Mouse (Mus musculus): ENCODE results near the gene Clic6. TPM values are rescaled to one million over a fixed set of nuclear protein-coding genes. Genes with fewer than 3 reads are reported as not detected.
A peak's percentile ranks its signal among the peaks of the same experiment; 100 is the strongest.

The Clic6 gene
- total and polyA plus RNA-seq, 3 experiments, result 0.24 to 1.2 TPM; not detected in 1

- in situ Hi-C loops (cut with MboI; ENCODE audit: low pct_ligation_motif_present, low pct_unique_long_range_greater_than_20kb, low sequenced_read_pairs) (loop anchor here (5.0 kb wide), 1 partner anchor 129 kb away; no protein-coding TSS in a partner anchor), dilution Hi-C loops (cut with MboI; ENCODE audit: extremely low pct_ligation_motif_present, extremely low pct_unique_long_range_greater_than_20kb, low sequenced_read_pairs) (no loop called here)
- TF ChIP-seq RAD21 (IDR thresholded peaks at IDR 0.05; ENCODE audit: low read depth, low read length) (no peak), IRF4 (IDR thresholded peaks at IDR 0.05; ENCODE audit: low read depth, low read length) (peak; percentile 68), CTCF (conservative IDR thresholded peaks at IDR 0.05 in 1 of 2, IDR thresholded peaks at IDR 0.05 in 1 of 2; ENCODE audit: low read depth in 2 of 2, low read length in 2 of 2) (no peak), TCF12 (IDR thresholded peaks at IDR 0.05; ENCODE audit: low read depth, low read length) (peak; percentile 74), JUND (conservative IDR thresholded peaks at IDR 0.05; ENCODE audit: low read depth, low read length) (peak; percentile 77; the same call in 1 of the 2 replicates), CHD2 (IDR thresholded peaks at IDR 0.05; ENCODE audit: low read length) (peak; percentile 22; the same call in 1 of the 2 replicates), JUN (IDR thresholded peaks at IDR 0.05; ENCODE audit: insufficient read depth, low read depth, low read length) (peak; percentile 35; the same call in 1 of the 2 replicates), ZNF384 (IDR thresholded peaks at IDR 0.05; ENCODE audit: low read depth, low read length) (peak; percentile 74), NRF1 (IDR thresholded peaks at IDR 0.05; ENCODE audit: low read depth, low read length) (no peak), TBP (conservative IDR thresholded peaks at IDR 0.05; ENCODE audit: low read depth, low read length) (no peak), NELFE (IDR thresholded peaks at IDR 0.05; ENCODE audit: low read depth, low read length) (no peak), ZC3H11A (IDR thresholded peaks at IDR 0.05; ENCODE audit: low read depth, low read length) (no peak), MEF2A (IDR thresholded peaks at IDR 0.05; ENCODE audit: borderline replicate concordance, low read depth, low read length) (no peak), EP300 (IDR thresholded peaks at IDR 0.05; ENCODE audit: low read length) (peak; percentile 68), PAX5 (IDR thresholded peaks at IDR 0.05; ENCODE audit: low read length) (no peak)
- H3K9ac ChIP-seq (ENCODE audit: insufficient read depth, low read depth), result no peak overlapping the region
- H3K4me1 ChIP-seq (ENCODE audit: control insufficient read depth in 1 of 2, insufficient read depth in 2 of 2), result peaks cover 8 to 56% of the 10 kb centered on the region in 2 experiments
- no peak overlapping the region for H3K27ac ChIP-seq (ENCODE audit: insufficient read depth, low read depth)
- H3K79me2 ChIP-seq (replicated peaks; ENCODE audit: control insufficient read depth, extremely low read depth, insufficient read depth, poor library complexity, severe bottlenecking), result no peaks in the 10 kb centered on the region
- no peak overlapping the region for H3K4me2 ChIP-seq (ENCODE audit: insufficient read depth, low read depth, poor library complexity, severe bottlenecking)
- no peak overlapping the region for H3K4me3 ChIP-seq (replicated peaks in 1 of 3; ENCODE audit: low read depth in 2 of 3, low read length in 2 of 3, poor library complexity in 1 of 3)
- H3K27me3 ChIP-seq (replicated peaks), result no peaks in the 10 kb centered on the region
- H3K9me3 ChIP-seq (replicated peaks; ENCODE audit: low read length), result no peaks in the 10 kb centered on the region
- peaks cover 5 to 35% of the 10 kb centered on the region in 2 experiments for H3K36me3 ChIP-seq (replicated peaks in 1 of 2; ENCODE audit: control insufficient read depth in 1 of 2, insufficient read depth in 1 of 2, low read length in 1 of 2)
- no peak for DNase-seq (ENCODE audit: extremely low read depth)
These were observed 29.6 kb upstream of the Clic6 start for GRCm38 (mm10) chr16:92455969-92456368.

GRCm38 (mm10) chr16:92457594-92457993 is 27.9 kb upstream of the Clic6 start:
- no peak for TF ChIP-seq MAFK (IDR thresholded peaks at IDR 0.05; ENCODE audit: insufficient replicate concordance, low read length)
- no peak for TF ChIP-seq KAT2A (IDR thresholded peaks at IDR 0.05; ENCODE audit: insufficient replicate concordance, low read length)
- TF ChIP-seq POLR2AphosphoS2 (IDR thresholded peaks at IDR 0.05; ENCODE audit: low read depth, low read length), result no peak
- TF ChIP-seq IRF4 (IDR thresholded peaks at IDR 0.05; ENCODE audit: low read depth, low read length), result peak; percentile 58; the same call in 1 of the 2 replicates
- peak; percentile 76 for TF ChIP-seq ZC3H11A (IDR thresholded peaks at IDR 0.05; ENCODE audit: low read depth, low read length)
- no peak for TF ChIP-seq MXI1 (IDR thresholded peaks at IDR 0.05; ENCODE audit: low read depth, low read length)
- peak; percentile 95 for TF ChIP-seq SMC3 (IDR thresholded peaks at IDR 0.05; ENCODE audit: low read depth, low read length)
- TF ChIP-seq RCOR1 (conservative IDR thresholded peaks at IDR 0.05; ENCODE audit: low read depth, low read length), result no peak
- TF ChIP-seq TCF12 (IDR thresholded peaks at IDR 0.05; ENCODE audit: low read depth, low read length), result peak; percentile 32; the same call in 1 of the 2 replicates
- 0 out of 2 replicates have a peak, but pooled peaks have one; percentile 14 for TF ChIP-seq MYC (IDR thresholded peaks at IDR 0.05; ENCODE audit: low read depth, low read length)
- peak; percentile 50; the same call in 1 of the 2 replicates for TF ChIP-seq NELFE (IDR thresholded peaks at IDR 0.05; ENCODE audit: low read depth, low read length)
- TF ChIP-seq CTCF (conservative IDR thresholded peaks at IDR 0.05 in 1 of 2, IDR thresholded peaks at IDR 0.05 in 1 of 2; ENCODE audit: low read depth in 2 of 2, low read length in 2 of 2), result peak; percentile 98
- no peak for TF ChIP-seq UBTF (IDR thresholded peaks at IDR 0.05; ENCODE audit: low read depth, low read length)
- TF ChIP-seq MEF2A (IDR thresholded peaks at IDR 0.05; ENCODE audit: borderline replicate concordance, low read depth, low read length), result peak; percentile 34; the same call in 1 of the 2 replicates
- TF ChIP-seq RAD21 (IDR thresholded peaks at IDR 0.05; ENCODE audit: low read depth, low read length), result peak; percentile 97
- no peak for TF ChIP-seq CHD2 (IDR thresholded peaks at IDR 0.05; ENCODE audit: low read length)
- TF ChIP-seq ELF1 (IDR thresholded peaks at IDR 0.05; ENCODE audit: low read depth, low read length), result peak; percentile 37; the same call in 1 of the 2 replicates
- no peak overlapping the region for H3K27ac ChIP-seq (ENCODE audit: insufficient read depth, low read depth)
- H3K27me3 ChIP-seq (replicated peaks), result no peaks in the 10 kb centered on the region
- peaks cover 4 to 25% of the 10 kb centered on the region in 2 experiments for H3K36me3 ChIP-seq (replicated peaks in 1 of 2; ENCODE audit: control insufficient read depth in 1 of 2, insufficient read depth in 1 of 2, low read length in 1 of 2)
- DNase-seq (ENCODE audit: extremely low read depth), result peak; percentile 82
- dilution Hi-C loops (cut with MboI; ENCODE audit: extremely low pct_ligation_motif_present, extremely low pct_unique_long_range_greater_than_20kb, low sequenced_read_pairs) (no loop called here), in situ Hi-C loops (cut with MboI; ENCODE audit: low pct_ligation_motif_present, low pct_unique_long_range_greater_than_20kb, low sequenced_read_pairs) (loop anchor here (5.0 kb wide), 1 partner anchor 130 kb away; no protein-coding TSS in a partner anchor)
- H3K4me3 ChIP-seq (replicated peaks in 1 of 3; ENCODE audit: low read depth in 2 of 3, low read length in 2 of 3, poor library complexity in 1 of 3), result no peak overlapping the region
- no peak overlapping the region for H3K4me2 ChIP-seq (ENCODE audit: insufficient read depth, low read depth, poor library complexity, severe bottlenecking)
- H3K9me3 ChIP-seq (replicated peaks; ENCODE audit: low read length), result no peaks in the 10 kb centered on the region
- H3K4me1 ChIP-seq (ENCODE audit: control insufficient read depth in 1 of 2, insufficient read depth in 2 of 2), result peaks cover 8 to 53% of the 10 kb centered on the region in 2 experiments
- H3K79me2 ChIP-seq (replicated peaks; ENCODE audit: control insufficient read depth, extremely low read depth, insufficient read depth, poor library complexity, severe bottlenecking), result no peaks in the 10 kb centered on the region
- H3K9ac ChIP-seq (ENCODE audit: insufficient read depth, low read depth), result no peak overlapping the region
